Mouse (Mus musculus) left cerebral cortex, adult 6 months (tissue): ENCODE data around the gene Fgf14. TPM values are rescaled to one million over a fixed set of nuclear protein-coding genes. Genes with fewer than 3 reads are reported as not detected.

ENCODE experiments used
- long read RNA-seq, 2 experiments: library from polyadenylated mRNA; unstranded; transcript quantifications; one replicate each; pipeline ENCODE4 v2.0.0; 2019 to 2020
- polyA plus RNA-seq: library from polyadenylated mRNA; unstranded; fragments of <200 nt; fragmentation: Nextera tagmentation; gene quantifications from 2 replicates; pipeline ENCODE4 v1.2.3, GENCODE M21; 2021

Fgf14 gene
- polyA plus RNA-seq = 26.6 and 46.9 TPM in 2 replicates
- long read RNA-seq, experiment 1, transcript Fgf14-201 (5 exons, 3,180 nt) = major isoform, 6 of 47 reads
- long read RNA-seq, experiment 1, partial matches to known transcripts = 14 of 47 reads
- long read RNA-seq, experiment 1, other reads (novel, unspliced or antisense) = 27 of 47 reads
- long read RNA-seq, experiment 2, partial matches to known transcripts = 1 of 19 reads
- long read RNA-seq, experiment 2, other reads (novel, unspliced or antisense) = 17 of 19 reads

GRCm38 (mm10) chr14:124676506-124677177 is at the start of gene Fgf14:
Gene Fgf14 (minus strand): TSS chr14:124677127.

